Mouse (Mus musculus): ENCODE data around the gene Ric1.

DNA sequence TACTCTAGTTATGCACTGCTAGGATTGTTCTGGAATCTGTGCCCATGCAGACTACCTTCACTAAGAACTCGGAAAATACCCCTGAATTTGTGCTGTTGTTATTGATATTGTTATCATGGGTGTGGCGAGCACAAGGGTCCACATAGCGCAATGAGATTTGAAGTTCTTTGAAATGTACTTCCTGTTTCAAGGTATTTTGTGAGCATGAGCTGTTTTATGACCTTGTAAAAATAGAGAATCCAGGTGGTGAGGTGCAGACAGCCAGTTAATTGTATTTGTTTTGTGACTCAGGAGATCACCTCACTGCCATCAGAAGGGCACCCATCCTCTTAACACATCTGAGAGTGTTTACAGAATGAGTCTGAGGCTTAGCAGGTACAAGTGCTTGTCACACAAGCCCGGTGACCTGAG lies 46.9 kb upstream of the Ric1 start:
- TF ChIP-seq POLR2A (IDR thresholded peaks at IDR 0.05; ENCODE audit: borderline replicate concordance, insufficient read depth, low read length) (no peak), CTCF (IDR thresholded peaks at IDR 0.05; ENCODE audit: borderline replicate concordance, insufficient read depth, low read depth, low read length) (no peak)

Measured in cerebellum, adult 2 months (tissue).